Mouse (Mus musculus) erythroid progenitor cell, adult 5-6 weeks (primary cell): Measurements from ENCODE around the gene Fgf12. TPM values are rescaled to one million over a fixed set of nuclear protein-coding genes. Genes with fewer than 3 reads are reported as not detected.

ENCODE experiments used
- ATAC-seq: replicated peaks from 2 replicates; pipeline ENCODE4 v1.8.0; 2016; ENCODE audit warnings: moderate number of reproducible peaks, mild to moderate bottlenecking, moderate TSS enrichment, inconsistent platforms; ENCODE audit not compliant: poor library complexity, low FRiP score, severe bottlenecking
- total RNA-seq, 2 experiments: library from RNA; stranded (forward) in 1 of 2; stranded (reverse) in 1 of 2; fragments of 150-400 nt in 1 of 2; fragments of 186-747, 209-891 nt in 1 of 2; gene quantifications; 2 replicates each; pipeline versions ENCODE4 v1.2.3 to v1.2.4; 2015 to 2017; ENCODE audit warnings: low replicate concordance in 2 of 2

The Fgf12 gene
- total RNA-seq, 2 experiments from 2014 or later = not detected

GRCm38 (mm10) chr16:28140972-28141371 is 611.9 kb downstream of the Fgf12 start:
- ATAC-seq = no peak

- ATAC-seq = no peak
These were observed 625.9 kb downstream of the Fgf12 start for GRCm38 (mm10) chr16:28127006-28127405.

Other genes starting within 250 kb of the Fgf12 start
- gene Mb21d2, start 176.6 kb upstream of the Fgf12 start, total RNA-seq (2015; ENCODE audit: low replicate concordance) = not detected in 2 replicates
- gene Mb21d2, start 176.6 kb upstream of the Fgf12 start, total RNA-seq (2017; ENCODE audit: low replicate concordance) = not detected in 2 replicates